Mouse (Mus musculus): ENCODE results near the gene Grrp1.
"Not testable (repeated sequence)": the region's sequence is repeated elsewhere in the genome, so short reads cannot be mapped to it uniquely, and the experiment has no call there.

Gene Grrp1

DNA sequence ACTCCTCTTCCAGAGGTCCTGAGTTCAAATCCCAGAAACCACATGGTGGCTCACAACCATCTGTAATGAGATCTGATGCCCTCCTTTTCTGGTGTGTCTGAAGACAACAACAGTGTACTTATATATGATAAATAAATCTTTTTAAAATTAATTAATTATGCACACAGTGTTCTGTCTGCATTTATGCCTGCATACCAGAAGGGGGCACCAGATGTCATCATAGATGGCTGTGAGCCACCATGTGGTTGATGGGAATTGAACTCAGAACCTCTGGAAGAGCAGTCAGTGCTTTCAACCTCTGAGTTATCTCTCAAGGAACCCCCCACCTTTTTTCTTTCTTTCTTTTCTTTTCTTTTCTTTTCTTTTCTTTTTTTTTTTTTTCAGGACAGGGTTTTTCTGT lies 15.7 kb upstream of the Grrp1 start:
- not testable (repeated sequence) for DNase-seq (ENCODE audit: low spot score)

DNA sequence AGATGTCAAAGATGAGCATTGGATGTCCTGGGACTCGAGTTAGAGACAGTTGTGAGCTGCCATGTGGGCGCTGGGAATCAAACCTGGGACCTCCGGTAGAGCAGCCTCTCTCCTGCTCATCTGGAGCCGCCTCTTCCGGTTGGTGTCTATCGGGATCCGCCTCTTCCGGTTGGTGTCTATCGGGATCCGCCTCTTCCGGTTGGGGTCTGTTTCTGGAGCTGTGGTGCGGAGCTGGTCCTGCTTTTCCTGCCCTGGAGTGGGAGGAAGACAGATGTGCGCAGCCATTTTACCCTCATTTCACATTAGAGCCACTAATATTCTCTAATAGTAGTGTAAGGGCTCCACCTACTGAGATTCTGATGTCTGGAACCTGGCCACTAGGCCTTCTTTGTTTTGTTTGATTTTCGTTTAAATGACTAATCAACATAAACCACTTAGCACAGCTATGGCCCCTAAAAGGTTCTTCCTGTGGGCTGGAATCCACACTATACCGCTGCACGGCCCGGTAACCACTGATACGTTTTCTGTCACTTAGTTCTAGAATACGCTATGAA lies 14.3 kb upstream of the Grrp1 start:
- DNase-seq (ENCODE audit: low spot score), result no peak

GRCm38 (mm10) chr4:134265860-134266585 lies 12.1 kb upstream of the Grrp1 start:
- no peak for DNase-seq (ENCODE audit: low spot score)

GRCm38 (mm10) chr4:134263191-134263590 lies 9.3 kb upstream of the Grrp1 start:
- peak; percentile 70 for DNase-seq (ENCODE audit: low spot score)

DNA sequence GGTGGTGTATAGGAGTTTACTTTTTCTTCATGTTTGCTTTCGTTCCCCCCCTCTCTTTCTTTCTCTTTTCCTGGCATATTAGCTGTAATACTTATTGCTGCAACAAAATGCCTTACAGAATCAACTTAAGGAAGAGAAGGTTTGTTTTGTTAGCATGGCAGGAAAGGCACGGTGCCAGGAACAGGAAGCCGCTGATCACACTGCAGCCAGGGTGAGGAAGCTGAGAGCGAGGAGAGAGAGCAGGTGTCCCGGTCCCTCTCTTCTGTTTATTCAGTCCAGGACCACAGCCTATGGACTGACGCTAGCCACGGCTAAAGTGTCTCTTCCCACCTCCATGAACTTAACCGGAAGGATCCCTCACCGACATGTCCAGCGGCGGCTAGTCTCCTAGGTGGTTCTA lies 4.4 kb upstream of the Grrp1 start:
- no peak for DNase-seq (ENCODE audit: low spot score)

DNA sequence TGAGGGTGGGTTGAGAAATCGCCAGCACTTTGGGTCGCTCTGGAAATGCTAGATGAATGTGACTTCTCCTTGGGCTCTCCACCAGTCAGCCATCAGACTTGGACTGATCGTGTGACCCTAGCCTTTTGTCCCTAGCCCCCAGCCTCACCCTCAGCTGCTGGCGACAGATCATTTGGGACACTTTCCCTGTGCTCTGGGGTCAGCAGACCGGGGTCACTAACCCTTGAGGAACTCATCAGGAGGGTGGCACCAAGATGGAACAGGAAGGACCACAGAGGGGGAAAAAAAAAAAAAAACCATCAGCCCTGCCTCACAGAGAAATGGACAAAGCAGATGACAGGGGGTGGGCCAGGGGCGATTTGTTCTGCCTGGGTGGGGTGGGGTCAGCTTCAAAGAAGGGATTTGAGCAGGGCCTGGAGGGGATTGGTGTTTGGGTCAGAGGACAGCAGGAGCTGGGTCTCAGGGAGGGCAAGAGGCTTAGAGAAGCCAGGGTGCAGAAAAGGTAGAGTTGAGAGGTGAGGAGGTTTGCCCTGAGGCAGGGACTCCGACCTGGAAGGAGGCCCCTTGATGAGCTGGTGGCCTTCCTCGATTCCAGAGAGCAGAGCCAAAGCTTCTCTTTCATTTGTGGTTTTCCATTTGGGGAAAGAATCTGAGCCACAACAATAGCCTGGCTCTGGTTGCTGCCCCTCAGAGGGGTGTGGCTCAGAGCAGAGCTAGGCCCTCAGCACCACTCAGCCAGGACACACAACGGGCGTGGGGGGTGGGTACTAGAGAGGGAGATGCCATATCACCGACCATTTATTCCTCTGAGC lies 3.5 kb upstream of the Grrp1 start:
- peak; percentile 79 for DNase-seq (ENCODE audit: low spot score)

- DNase-seq (ENCODE audit: low spot score), result peak; percentile 65
Measured at GRCm38 (mm10) chr4:134256407-134257197, 2.7 kb upstream of the Grrp1 start.

GRCm38 (mm10) chr4:134255854-134256253 lies 1.9 kb upstream of the Grrp1 start:
- DNase-seq (ENCODE audit: low spot score), result no peak

DNA sequence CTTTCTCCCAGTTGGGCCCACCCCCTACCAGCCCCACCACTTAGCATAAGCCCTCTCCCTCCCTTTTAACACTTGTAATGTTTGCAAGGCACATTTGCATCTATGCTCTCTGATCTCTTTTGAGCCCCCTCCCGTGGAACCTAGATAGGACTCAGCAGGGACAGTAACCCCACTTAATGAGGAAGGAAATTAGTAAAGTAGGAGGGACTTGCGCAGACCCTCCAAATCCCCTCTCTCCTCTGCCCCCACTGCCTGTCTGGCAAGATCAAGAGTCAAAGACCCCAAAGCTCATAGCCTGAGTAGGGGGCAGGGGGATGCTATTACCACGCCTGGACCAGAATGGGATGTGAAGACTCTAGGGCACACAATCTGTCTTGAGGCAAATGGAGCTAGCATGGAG lies 929 bp upstream of the Grrp1 start:
- no peak for DNase-seq (ENCODE audit: low spot score)

GRCm38 (mm10) chr4:134252911-134253721 lies 790 bp downstream of the Grrp1 start:
- peak; percentile 68 for DNase-seq (ENCODE audit: low spot score)

DNA sequence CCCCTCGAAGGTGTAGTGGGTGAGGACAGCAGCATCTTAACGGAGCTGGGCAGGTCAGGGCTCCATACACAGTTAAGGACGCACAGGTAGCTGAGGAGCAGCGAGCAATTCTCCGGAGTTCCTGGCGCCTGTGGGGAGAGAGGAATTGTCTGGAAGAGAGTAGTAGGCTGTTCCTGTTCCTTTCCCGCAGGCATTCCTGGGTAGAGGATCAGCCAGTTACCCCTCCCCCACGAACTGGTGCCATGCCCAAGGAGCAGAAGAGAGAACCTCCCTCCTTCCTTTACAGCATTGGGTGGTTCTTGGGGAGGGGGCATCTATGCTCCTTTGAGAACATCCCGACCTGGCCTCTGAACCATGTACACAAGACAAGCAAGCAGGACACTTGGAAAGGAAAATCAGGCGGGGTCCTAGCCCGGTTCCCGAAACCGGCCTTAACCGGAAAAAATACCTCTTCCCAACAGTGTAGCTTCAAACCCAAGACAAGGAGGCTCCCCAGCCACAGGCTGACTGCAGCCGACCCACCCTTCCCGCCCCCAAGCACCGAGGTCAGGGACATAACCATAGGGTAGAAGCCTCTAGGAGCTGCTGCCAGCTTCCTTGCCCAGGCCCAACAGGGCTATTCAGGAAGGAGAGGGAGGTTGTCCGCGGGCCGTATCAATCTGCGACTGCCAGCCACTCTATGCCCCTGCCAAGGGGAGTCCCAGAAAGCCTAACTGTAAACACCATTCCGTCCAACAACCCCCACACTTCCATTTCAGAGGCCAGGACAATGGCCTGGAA lies 1.6 kb downstream of the Grrp1 start:
- DNase-seq (ENCODE audit: low spot score), result peak; percentile 63

DNA sequence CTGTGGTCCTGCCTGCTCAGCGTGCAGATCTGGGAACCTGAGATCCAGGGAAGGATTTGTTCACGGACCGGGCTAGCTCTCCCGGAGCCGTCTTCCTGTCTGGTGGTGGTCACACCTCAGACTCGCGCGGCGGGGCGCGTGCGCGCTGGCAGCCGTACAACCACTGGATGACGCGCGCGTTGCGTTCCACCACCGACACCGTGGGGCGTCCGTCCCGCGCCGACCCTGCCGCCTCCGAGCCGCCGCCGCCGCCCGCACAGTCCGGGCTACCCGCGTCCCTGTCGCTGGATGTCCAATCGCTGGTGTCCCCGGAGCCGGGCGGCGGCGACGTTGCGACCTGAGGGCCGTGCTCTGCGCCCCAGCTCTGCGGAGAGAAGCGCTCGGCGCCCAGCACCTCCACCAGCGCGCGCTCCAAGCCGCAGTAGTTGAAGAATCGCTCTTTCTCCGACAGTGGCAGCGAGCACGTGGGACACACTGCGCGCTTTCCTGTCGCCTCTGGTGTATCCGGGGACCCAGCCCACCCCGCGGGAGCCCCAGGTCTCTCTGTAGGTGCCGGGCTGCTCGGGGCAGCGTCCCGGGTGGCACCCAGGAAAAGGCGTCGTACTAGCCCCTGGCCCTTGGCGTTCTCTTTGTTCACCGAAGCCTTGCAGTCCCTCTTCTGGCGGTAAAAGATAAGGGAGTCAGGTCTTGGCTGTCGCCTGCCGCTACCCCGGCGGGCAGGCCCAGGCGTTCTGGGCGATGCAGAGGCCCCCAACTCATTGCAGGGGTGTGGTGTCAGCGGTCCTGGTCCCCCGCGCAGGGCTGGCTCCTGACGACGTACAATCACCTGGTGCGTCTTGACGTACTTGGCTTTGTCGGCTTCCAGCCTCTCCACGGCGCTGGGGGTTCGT lies 2.4 kb downstream of the Grrp1 start:
- peak; percentile 62 for DNase-seq (ENCODE audit: low spot score)

- DNase-seq (ENCODE audit: low spot score), result no peak
Measured at GRCm38 (mm10) chr4:134250930-134251240, 3.0 kb downstream of the Grrp1 start.

DNA sequence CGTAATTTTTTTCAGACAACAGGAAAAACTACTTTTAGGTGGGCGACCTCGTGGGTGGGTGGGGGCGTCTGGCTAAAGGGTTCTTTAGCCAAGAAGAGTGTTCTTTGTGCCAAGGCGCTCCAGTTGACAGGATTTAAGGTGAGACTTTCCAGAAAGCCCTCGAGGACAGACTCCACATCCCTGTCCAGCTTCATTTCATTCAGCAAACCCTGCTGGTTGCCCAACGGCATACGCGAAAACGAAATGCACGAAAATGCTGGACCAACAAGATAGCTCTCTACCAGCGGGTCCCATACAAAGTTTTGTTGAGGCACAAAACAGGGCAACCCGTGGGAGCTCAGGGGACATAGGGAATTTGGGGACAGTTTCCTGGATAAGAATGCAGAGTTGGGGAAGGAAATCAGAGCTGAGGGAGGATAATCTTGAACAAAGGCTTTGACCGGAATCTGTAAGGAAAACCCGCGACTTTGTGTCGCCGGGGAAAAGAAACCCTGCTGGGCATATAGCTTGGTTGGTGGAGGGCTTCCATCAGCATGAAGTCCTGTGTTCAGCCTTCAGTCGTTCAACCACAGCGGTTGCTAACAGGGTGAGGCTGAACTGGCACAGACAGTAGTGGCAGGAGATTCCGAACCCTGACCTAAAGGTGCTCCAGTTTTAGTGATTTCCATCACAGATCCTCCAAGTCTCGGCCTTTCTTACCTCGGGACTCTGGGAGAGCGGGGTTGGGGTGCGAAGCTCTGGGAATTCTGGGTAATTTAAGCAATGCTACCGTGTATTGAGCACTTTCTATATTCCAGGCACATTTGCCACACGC lies 3.6 kb downstream of the Grrp1 start:
- no peak for DNase-seq (ENCODE audit: low spot score)

- peak; percentile 87 for DNase-seq (ENCODE audit: low spot score)
Measured at GRCm38 (mm10) chr4:134249651-134250050, 4.3 kb downstream of the Grrp1 start.

DNA sequence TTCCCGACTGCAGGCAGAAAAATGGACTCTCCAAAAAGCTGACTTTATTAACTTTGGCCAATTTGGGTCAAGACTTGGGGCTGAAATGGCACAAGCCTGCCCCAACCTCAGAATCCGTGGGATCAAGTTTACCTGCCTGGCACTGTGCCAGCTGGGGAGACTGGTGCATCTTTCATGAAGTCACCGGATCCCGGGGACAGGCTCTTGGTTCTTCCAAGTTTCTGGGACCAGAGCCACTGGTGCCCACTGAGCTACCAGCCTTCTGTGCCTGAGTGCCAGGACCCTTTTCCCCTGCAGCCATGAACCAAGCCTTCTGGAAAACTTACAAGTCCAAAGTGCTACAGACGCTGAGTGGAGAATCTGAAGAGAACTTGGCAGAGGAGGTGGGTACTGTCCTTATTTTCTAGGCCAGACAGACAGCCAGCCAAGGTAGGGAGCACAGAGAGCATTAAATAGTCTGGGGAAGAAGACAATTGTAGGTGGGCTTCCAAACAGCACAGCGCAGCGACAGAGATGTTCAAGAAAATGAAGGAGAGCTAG lies 7.1 kb downstream of the Grrp1 start, which contains the start of gene Gm30191:
Gene Gm30191 (plus strand): TSS at position 217 of the 540 bp plus-strand sequence.
- no peak for DNase-seq (ENCODE audit: low spot score)

- DNase-seq (ENCODE audit: low spot score), result no peak
Measured at GRCm38 (mm10) chr4:134246256-134246655, 7.7 kb downstream of the Grrp1 start.

DNA sequence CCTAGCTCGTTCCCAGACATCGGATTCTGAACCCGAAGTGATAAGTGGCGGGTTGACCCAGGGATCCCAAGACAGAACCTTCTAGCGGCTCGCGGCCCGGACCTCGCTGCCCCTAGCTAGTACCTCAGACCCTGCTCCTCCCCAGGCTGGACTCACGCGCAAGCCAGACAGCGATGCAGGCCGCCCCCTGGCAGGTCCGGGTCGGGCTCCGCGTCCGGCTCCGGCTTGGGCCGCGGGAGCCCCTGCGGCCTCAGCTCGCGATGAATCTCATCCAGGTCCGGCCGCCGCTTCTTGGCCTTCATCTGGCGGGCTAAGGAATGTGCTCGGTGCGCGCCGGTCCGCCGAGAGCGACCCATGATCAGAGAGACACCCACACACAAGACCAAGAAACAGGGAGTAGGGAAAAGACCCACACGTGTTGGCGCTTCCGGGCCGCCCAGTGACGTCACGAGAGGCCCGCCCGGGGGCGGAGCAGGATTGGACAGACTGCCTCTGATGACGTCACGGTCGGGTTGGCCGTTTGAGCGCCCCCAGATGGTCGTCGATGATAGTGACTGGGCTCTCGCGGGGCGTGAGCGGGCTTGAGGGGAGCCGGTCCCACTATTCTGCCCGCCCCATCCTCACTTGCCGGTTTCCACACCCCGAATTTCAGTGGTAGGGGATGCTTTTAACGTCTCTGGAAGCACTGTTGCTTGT lies 8.6 kb downstream of the Grrp1 start, which contains the start of gene Zfp593:
Gene Zfp593 (minus strand): TSS at position 445 of the 696 bp plus-strand sequence.
- peak; percentile 95 for DNase-seq (ENCODE audit: low spot score)
